Mouse (Mus musculus): ENCODE measurements around the gene Xpnpep3.
"Not testable (repeated sequence)": the region's sequence is repeated elsewhere in the genome, so short reads cannot be mapped to it uniquely, and the experiment has no call there.

Gene Xpnpep3

GRCm38 (mm10) chr15:81399297-81399637 lies 671 bp upstream of the Xpnpep3 start:
- DNase-seq (ENCODE audit: low spot score): no peak

GRCm38 (mm10) chr15:81405008-81405407 lies 5.1 kb downstream of the Xpnpep3 start:
- DNase-seq (ENCODE audit: low spot score): no peak

GRCm38 (mm10) chr15:81408199-81408598 lies 8.3 kb downstream of the Xpnpep3 start, which contains the start of gene Dnajb7:
TSS of gene Dnajb7 (minus strand) at chr15:81408299.
- no peak for DNase-seq (ENCODE audit: low spot score)

- DNase-seq (ENCODE audit: low spot score): not testable (repeated sequence)
Observed at GRCm38 (mm10) chr15:81416763-81417310, 16.9 kb downstream of the Xpnpep3 start.

GRCm38 (mm10) chr15:81418065-81418464 lies 18.1 kb downstream of the Xpnpep3 start:
- DNase-seq (ENCODE audit: low spot score): no peak

- DNase-seq (ENCODE audit: low spot score): no peak
Observed at GRCm38 (mm10) chr15:81421454-81421853, 21.5 kb downstream of the Xpnpep3 start.

- no peak for DNase-seq (ENCODE audit: low spot score)
Observed at GRCm38 (mm10) chr15:81422156-81422681, 22.3 kb downstream of the Xpnpep3 start.

- DNase-seq (ENCODE audit: low spot score): no peak
Observed at GRCm38 (mm10) chr15:81425311-81425710, 25.4 kb downstream of the Xpnpep3 start.

- no peak for DNase-seq (ENCODE audit: low spot score)
Observed at GRCm38 (mm10) chr15:81427947-81428346, 28.0 kb downstream of the Xpnpep3 start.

- DNase-seq (ENCODE audit: low spot score): no peak
Observed at GRCm38 (mm10) chr15:81431195-81431594, 31.3 kb downstream of the Xpnpep3 start.

- no peak for DNase-seq (ENCODE audit: low spot score)
Observed at GRCm38 (mm10) chr15:81438345-81438744, 38.4 kb downstream of the Xpnpep3 start.

- DNase-seq (ENCODE audit: low spot score): no peak
Observed at GRCm38 (mm10) chr15:81439236-81439635, 39.3 kb downstream of the Xpnpep3 start.

GRCm38 (mm10) chr15:81448463-81448862 lies 48.5 kb downstream of the Xpnpep3 start:
- peak; percentile 80 for DNase-seq (ENCODE audit: low spot score)

- no peak for DNase-seq (ENCODE audit: low spot score)
Observed at GRCm38 (mm10) chr15:81461523-81461922, 61.6 kb downstream of the Xpnpep3 start.

GRCm38 (mm10) chr15:81465016-81465660 lies 65.2 kb downstream of the Xpnpep3 start:
- DNase-seq (ENCODE audit: low spot score): no peak

GRCm38 (mm10) chr15:81465901-81466737 lies 66.2 kb downstream of the Xpnpep3 start, which contains the start of gene Rbx1:
TSS of gene Rbx1 (plus strand) at chr15:81466296.
- DNase-seq (ENCODE audit: low spot score): peak; percentile 98

GRCm38 (mm10) chr15:81466738-81467113 lies 66.8 kb downstream of the Xpnpep3 start:
- no peak for DNase-seq (ENCODE audit: low spot score)

GRCm38 (mm10) chr15:81470735-81471134 lies 70.8 kb downstream of the Xpnpep3 start:
- DNase-seq (ENCODE audit: low spot score): no peak

- no peak for DNase-seq (ENCODE audit: low spot score)
Observed at GRCm38 (mm10) chr15:81472256-81472655, 72.3 kb downstream of the Xpnpep3 start.

- peak; percentile 43 for DNase-seq (ENCODE audit: low spot score)
Observed at GRCm38 (mm10) chr15:81475654-81476053, 75.7 kb downstream of the Xpnpep3 start.

GRCm38 (mm10) chr15:81476597-81476996 lies 76.7 kb downstream of the Xpnpep3 start:
- no peak for DNase-seq (ENCODE audit: low spot score)

- no peak for DNase-seq (ENCODE audit: low spot score)
Observed at GRCm38 (mm10) chr15:81479446-81480213, 79.7 kb downstream of the Xpnpep3 start.
